Mouse (Mus musculus) olfactory bulb, adult 2 months (tissue): ENCODE measurements at regions not wholly inside any gene's neighbourhood (a gene's known extent, or its start where the extent isn't known, plus 50 kb on each side); places are given as distances from the start of the nearest gene placed in this dataset.

Experiments used
- CTCF ChIP-seq: fragments of 200-500 bp; IDR thresholded peaks from 2 replicates; pipeline ENCODE4 v1.5.1; 2012; ENCODE audit warnings: low read depth, mild to moderate bottlenecking, low read length, moderate library complexity; ENCODE audit not compliant: insufficient read depth
- POLR2A ChIP-seq: fragments of 200-500 bp; IDR thresholded peaks from 2 replicates; pipeline ENCODE4 v1.6.1; 2012; ENCODE audit warnings: mild to moderate bottlenecking, low read depth, low read length, moderate library complexity; ENCODE audit not compliant: insufficient read depth

- no peak for TF ChIP-seq POLR2A
- TF ChIP-seq CTCF, result no peak
Observed at GRCm38 (mm10) chr10:16508161-16508560, 1214.9 kb upstream of the Cited2 start.
